Mouse (Mus musculus) central nervous system, embryonic 18 days (tissue): ENCODE data around the gene Gm10037. TPM values are rescaled to one million over a fixed set of nuclear protein-coding genes. Genes with fewer than 3 reads are reported as not detected.

Experiments
- polyA plus RNA-seq: library from polyadenylated mRNA; depleted of rRNA; stranded (reverse); fragments of >200 nt; gene quantifications from 2 replicates; pipeline ENCODE4 v1.2.3, GENCODE M21; 2012; rRNA removed

Gene Gm10037
- 8.6 and 8.7 TPM in 2 replicates for polyA plus RNA-seq

GRCm38 (mm10) chr13:67830911-67831336 lies at the start of gene Gm10037:
Gene Gm10037 (plus strand): TSS chr13:67831106.

GRCm38 (mm10) chr13:67813710-67814660 lies 16.9 kb upstream of the Gm10037 start, which contains the start of gene Zfp273:
Gene Zfp273 (plus strand): TSS chr13:67813740.

GRCm38 (mm10) chr13:67863026-67863425 lies 32.1 kb downstream of the Gm10037 start, which contains the start of gene BC048507:
Gene BC048507 (plus strand): TSS chr13:67863326.

Other genes with a start within 250 kb of the Gm10037 start
- gene Zfp729b, start 221.4 kb upstream of the Gm10037 start, polyA plus RNA-seq, result 3.9 and 4.2 TPM in 2 replicates
- gene Gm49345, start 193.3 kb upstream of the Gm10037 start, polyA plus RNA-seq, result not detected in 2 replicates
- 3.3 and 4.4 TPM in 2 replicates for gene Zfp729a, start 193.3 kb upstream of the Gm10037 start, polyA plus RNA-seq
- gene Zfp738, start 144.0 kb upstream of the Gm10037 start, polyA plus RNA-seq, result 10.4 and 11.8 TPM in 2 replicates
- gene Zfp65, start 101.9 kb upstream of the Gm10037 start, polyA plus RNA-seq, result 9.0 and 9.1 TPM in 2 replicates
- 5.5 and 6.1 TPM in 2 replicates for gene Zfp85, start 75.9 kb upstream of the Gm10037 start, polyA plus RNA-seq
- 3.1 and 3.4 TPM in 2 replicates for gene Zfp493, start 51.4 kb upstream of the Gm10037 start, polyA plus RNA-seq
- gene Zfp273, start 17.4 kb upstream of the Gm10037 start, polyA plus RNA-seq, result 6.7 and 7.0 TPM in 2 replicates
- 0.25 TPM in 1 of 2 replicates, not detected in the other for gene BC048507, start 32.2 kb downstream of the Gm10037 start, polyA plus RNA-seq